Mouse (Mus musculus) neural tube, embryonic 13.5 days (tissue): ENCODE measurements around the gene Gstp3. TPM values are rescaled to one million over a fixed set of nuclear protein-coding genes. Genes with fewer than 3 reads are reported as not detected.

ENCODE experiments used
- ATAC-seq: fragments of 200-750 bp; cut with Nextera tagmentation; 2 replicates; pipeline ENCODE4 v1.8.0; 2017; ENCODE audit warnings: low read depth, mild to moderate bottlenecking, moderate TSS enrichment, moderate library complexity
- H3K27ac ChIP-seq: fragments of 300-500 bp; sonication (generic); replicated peaks from 2 replicates; pipeline ENCODE4 v1.5.1; 2015; ENCODE audit warnings: moderate library complexity, mild to moderate bottlenecking, inconsistent platforms
- H3K27me3 ChIP-seq: fragments of 300-500 bp; sonication (generic); 2 replicates; pipeline ENCODE4 v1.6.1; 2015; ENCODE audit warnings: mild to moderate bottlenecking, inconsistent platforms
- H3K36me3 ChIP-seq: fragments of 300-500 bp; sonication (generic); 2 replicates; pipeline ENCODE4 v1.6.1; 2015; ENCODE audit warnings: mild to moderate bottlenecking, inconsistent platforms
- H3K4me1 ChIP-seq: fragments of 300-500 bp; sonication (generic); replicated peaks from 2 replicates; pipeline ENCODE4 v1.6.1; 2015; ENCODE audit warnings: inconsistent platforms
- H3K4me2 ChIP-seq: fragments of 300-500 bp; sonication (generic); 2 replicates; pipeline ENCODE4 v1.6.1; 2015; ENCODE audit warnings: inconsistent platforms, mild to moderate bottlenecking, moderate library complexity
- H3K4me3 ChIP-seq: fragments of 300-500 bp; sonication (generic); 2 replicates; pipeline ENCODE4 v1.5.1; 2015; ENCODE audit warnings: mild to moderate bottlenecking, inconsistent platforms
- H3K9ac ChIP-seq: fragments of 300-500 bp; sonication (generic); 2 replicates; pipeline ENCODE4 v1.6.1; 2015; ENCODE audit warnings: moderate library complexity, mild to moderate bottlenecking, inconsistent platforms
- H3K9me3 ChIP-seq: fragments of 300-500 bp; sonication (generic); 2 replicates; pipeline ENCODE4 v1.6.1; 2016; ENCODE audit warnings: inconsistent platforms
- WGBS: fragments of 180-500 bp; shearing (Covaris S2); methylation state at CpG from one replicate; pipeline ENCODE4 v1.1.7; 2015; 5-methylcytosine and 5-hydroxymethylcytosine counted together
- polyA plus RNA-seq: library from polyadenylated mRNA; unstranded; fragments of >200 nt; fragmentation: Nextera tagmentation; extraction: Ambion mirVana; gene quantifications from 2 replicates; pipeline ENCODE4 v1.2.1, GENCODE M21; 2015

Gene Gstp3
- polyA plus RNA-seq, 1 experiment from 2014 or later, result not detected

- no peaks in the 10 kb centered on the region for H3K36me3 ChIP-seq
- 54% methylated on average over 5 of the region's 5 CpGs for WGBS
- no peak overlapping the region for H3K4me3 ChIP-seq
- no peak overlapping the region for H3K9ac ChIP-seq
- H3K9me3 ChIP-seq, result no peaks in the 10 kb centered on the region
- no peak overlapping the region for H3K4me2 ChIP-seq
- ATAC-seq, result no peak
- no peak overlapping the region for H3K27ac ChIP-seq
- no peaks in the 10 kb centered on the region; the same call in none of the 2 replicates for H3K27me3 ChIP-seq
- H3K4me1 ChIP-seq, result no peaks in the 10 kb centered on the region
Observed at GRCm38 (mm10) chr19:4088146-4088545, 28.8 kb upstream of the Gstp3 start.

- H3K4me1 ChIP-seq, result no peaks in the 10 kb centered on the region
- no peaks in the 10 kb centered on the region for H3K9me3 ChIP-seq
- WGBS, result 86% methylated on average over 5 of the region's 5 CpGs
- no peak overlapping the region for H3K4me3 ChIP-seq
- no peak overlapping the region for H3K4me2 ChIP-seq
- H3K36me3 ChIP-seq, result no peaks in the 10 kb centered on the region
- no peak for ATAC-seq
- no peaks in the 10 kb centered on the region; the same call in none of the 2 replicates for H3K27me3 ChIP-seq
- H3K27ac ChIP-seq, result no peak overlapping the region
- no peak overlapping the region for H3K9ac ChIP-seq
Observed at GRCm38 (mm10) chr19:4087090-4087489, 27.7 kb upstream of the Gstp3 start.

GRCm38 (mm10) chr19:4086156-4086555, 26.8 kb upstream of the Gstp3 start:
- no peaks in the 10 kb centered on the region for H3K4me1 ChIP-seq
- H3K4me3 ChIP-seq, result no peak overlapping the region
- H3K4me2 ChIP-seq, result no peak overlapping the region
- no peak overlapping the region for H3K27ac ChIP-seq
- no peak for ATAC-seq
- no peak overlapping the region for H3K9ac ChIP-seq
- H3K9me3 ChIP-seq, result no peaks in the 10 kb centered on the region
- WGBS, result 90% methylated on average over 15 of the region's 15 CpGs
- H3K27me3 ChIP-seq, result no peaks in the 10 kb centered on the region; the same call in none of the 2 replicates
- H3K36me3 ChIP-seq, result no peaks in the 10 kb centered on the region

- 75% methylated on average over 1 of the region's 1 CpGs for WGBS
- no peak for ATAC-seq
- no peaks in the 10 kb centered on the region for H3K36me3 ChIP-seq
- H3K4me2 ChIP-seq, result no peak overlapping the region
- no peaks in the 10 kb centered on the region; the same call in none of the 2 replicates for H3K27me3 ChIP-seq
- no peaks in the 10 kb centered on the region for H3K9me3 ChIP-seq
- H3K4me3 ChIP-seq, result no peak overlapping the region
- H3K27ac ChIP-seq, result no peak overlapping the region
- H3K9ac ChIP-seq, result no peak overlapping the region
- H3K4me1 ChIP-seq, result no peaks in the 10 kb centered on the region
Observed at GRCm38 (mm10) chr19:4084984-4085383, 25.6 kb upstream of the Gstp3 start.

DNA sequence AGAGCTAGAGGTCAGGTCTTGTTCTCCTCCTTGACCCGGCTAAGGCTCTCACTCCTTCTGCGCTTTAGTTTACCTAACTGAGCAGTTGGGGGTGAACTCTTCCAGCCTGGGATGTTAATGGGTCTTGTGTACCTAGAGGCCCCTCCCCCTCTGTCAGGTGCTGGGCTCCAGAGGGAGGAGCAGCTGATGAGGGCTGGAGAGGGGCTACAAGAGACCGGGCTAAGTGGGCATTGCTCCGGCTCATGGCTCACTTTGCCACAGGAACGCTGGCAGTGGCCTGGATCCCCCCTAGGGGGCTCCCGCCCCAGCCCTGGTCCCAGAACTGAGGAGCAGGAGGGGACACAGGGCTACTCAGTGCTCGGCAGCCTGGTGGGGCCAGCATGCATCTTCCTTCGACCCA, 24.5 kb upstream of the Gstp3 start:
- no peaks in the 10 kb centered on the region for H3K36me3 ChIP-seq
- no peaks in the 10 kb centered on the region for H3K9me3 ChIP-seq
- ATAC-seq, result no peak
- no peaks in the 10 kb centered on the region; the same call in none of the 2 replicates for H3K27me3 ChIP-seq
- H3K4me3 ChIP-seq, result no peak overlapping the region
- H3K9ac ChIP-seq, result no peak overlapping the region
- no peak overlapping the region for H3K27ac ChIP-seq
- WGBS, result 34% methylated on average over 8 of the region's 8 CpGs
- H3K4me1 ChIP-seq, result no peaks in the 10 kb centered on the region
- no peak overlapping the region for H3K4me2 ChIP-seq

- Histone ChIP-seq H3K27me3 (no peaks in the 10 kb centered on the region; the same call in none of the 2 replicates), H3K9me3 (no peaks in the 10 kb centered on the region), H3K9ac (no peak overlapping the region), H3K4me1 (no peaks in the 10 kb centered on the region), H3K4me2 (no peak overlapping the region), H3K4me3 (no peak overlapping the region), H3K36me3 (no peaks in the 10 kb centered on the region), H3K27ac (no peak overlapping the region)
- WGBS, result 85% methylated on average over 7 of the region's 7 CpGs
- ATAC-seq, result no peak
Observed at GRCm38 (mm10) chr19:4083316-4083715, 23.9 kb upstream of the Gstp3 start.

DNA sequence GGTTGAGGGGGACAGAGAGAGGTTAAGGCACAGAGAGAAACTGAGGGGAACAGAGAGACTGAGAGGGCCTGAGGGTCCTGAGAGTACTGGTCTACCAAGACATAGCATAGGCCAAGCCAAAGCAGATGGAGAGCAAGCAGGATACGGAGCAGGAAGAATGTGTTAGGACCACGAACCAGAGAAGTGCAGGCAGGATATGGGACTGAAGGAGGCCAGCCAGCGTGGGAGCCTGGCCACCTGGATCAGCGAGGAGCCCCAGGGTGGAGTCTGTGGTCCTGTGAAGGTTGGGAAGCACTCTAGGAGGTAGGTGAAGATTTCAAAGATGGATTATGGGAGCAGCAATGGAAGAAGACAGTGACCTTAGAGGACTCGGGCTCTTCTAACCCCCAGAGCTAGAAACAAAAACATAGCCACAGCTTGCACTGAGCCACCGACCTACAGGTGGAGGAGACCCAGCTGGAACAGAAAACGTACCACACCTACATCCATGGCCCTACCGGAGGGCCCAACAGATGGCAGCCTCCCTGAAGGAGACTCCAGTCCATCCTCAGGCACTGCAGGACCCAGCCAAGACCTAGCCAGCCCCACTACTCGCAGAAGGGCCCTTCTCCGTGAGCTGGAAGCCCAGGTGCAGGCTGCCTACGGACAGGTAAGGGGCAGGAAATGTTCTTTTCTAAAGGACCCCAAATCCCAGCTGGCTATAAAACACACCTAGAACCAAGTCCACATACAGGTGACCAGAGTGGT, 23.0 kb upstream of the Gstp3 start:
- no peak overlapping the region for H3K4me2 ChIP-seq
- 81% methylated on average over 11 of the region's 11 CpGs for WGBS
- no peak for ATAC-seq
- H3K36me3 ChIP-seq, result no peaks in the 10 kb centered on the region
- H3K4me1 ChIP-seq, result no peaks in the 10 kb centered on the region
- H3K27me3 ChIP-seq, result no peaks in the 10 kb centered on the region; the same call in none of the 2 replicates
- no peaks in the 10 kb centered on the region for H3K9me3 ChIP-seq
- no peak overlapping the region for H3K4me3 ChIP-seq
- H3K27ac ChIP-seq, result no peak overlapping the region
- no peak overlapping the region for H3K9ac ChIP-seq

- Histone ChIP-seq H3K27ac (no peak within 1 kb of the TSS), H3K27me3 (no peaks in the 10 kb centered on the region; the same call in 1 of the 2 replicates), H3K4me3 (no peak within 1 kb of the TSS), H3K9ac (no peak within 1 kb of the TSS), H3K9me3 (no peaks in the 10 kb centered on the region), H3K4me1 (no peaks in the 10 kb centered on the region), H3K36me3 (no peaks in the 10 kb centered on the region), H3K4me2 (no peak within 1 kb of the TSS)
- WGBS, result 53% methylated on average over 3 of the region's 3 CpGs
- no peak for ATAC-seq
Observed at GRCm38 (mm10) chr19:4081394-4081793, 22.0 kb upstream of the Gstp3 start, which contains the start of gene Cabp2. TSS of gene Cabp2 (plus strand) at chr19:4081578.

DNA sequence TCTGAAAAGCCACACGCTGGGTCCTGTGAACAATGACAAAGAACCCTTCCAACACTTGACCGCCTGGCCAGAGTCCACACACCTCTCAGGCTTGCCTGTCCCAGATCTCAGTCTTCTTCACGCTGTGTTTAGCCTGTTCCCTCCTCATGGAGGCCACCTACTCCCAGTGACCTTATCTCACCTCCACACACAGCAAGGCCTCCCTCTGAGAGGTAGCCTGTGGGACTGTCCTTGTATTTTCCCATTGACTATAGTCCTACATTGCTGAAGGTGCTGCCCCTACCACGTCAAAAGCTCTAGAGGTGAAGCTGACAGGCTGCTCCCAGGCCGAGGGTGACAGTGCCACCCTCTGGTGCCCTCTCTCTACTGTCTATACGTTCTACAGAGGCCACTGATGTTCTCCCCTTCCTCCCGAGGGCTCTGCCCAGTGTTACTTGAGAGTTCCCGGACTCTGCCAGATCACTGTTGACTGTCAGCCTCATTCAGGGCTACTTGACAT, 21.2 kb upstream of the Gstp3 start:
- H3K4me3 ChIP-seq, result no peak overlapping the region
- no peak for ATAC-seq
- H3K27me3 ChIP-seq, result no peaks in the 10 kb centered on the region; the same call in 1 of the 2 replicates
- H3K27ac ChIP-seq, result no peak overlapping the region
- no peak overlapping the region for H3K4me2 ChIP-seq
- WGBS, result 68% methylated on average over 8 of the region's 8 CpGs
- H3K9me3 ChIP-seq, result no peaks in the 10 kb centered on the region
- H3K4me1 ChIP-seq, result no peaks in the 10 kb centered on the region
- H3K9ac ChIP-seq, result no peak overlapping the region
- H3K36me3 ChIP-seq, result no peaks in the 10 kb centered on the region

GRCm38 (mm10) chr19:4079594-4079993, 20.2 kb upstream of the Gstp3 start:
- Histone ChIP-seq H3K27ac (no peak overlapping the region), H3K4me3 (no peak overlapping the region), H3K4me1 (no peaks in the 10 kb centered on the region), H3K9ac (no peak overlapping the region), H3K27me3 (no peaks in the 10 kb centered on the region), H3K36me3 (no peaks in the 10 kb centered on the region), H3K4me2 (no peak overlapping the region), H3K9me3 (no peaks in the 10 kb centered on the region)
- 89% methylated on average over 1 of the region's 1 CpGs for WGBS
- no peak for ATAC-seq

DNA sequence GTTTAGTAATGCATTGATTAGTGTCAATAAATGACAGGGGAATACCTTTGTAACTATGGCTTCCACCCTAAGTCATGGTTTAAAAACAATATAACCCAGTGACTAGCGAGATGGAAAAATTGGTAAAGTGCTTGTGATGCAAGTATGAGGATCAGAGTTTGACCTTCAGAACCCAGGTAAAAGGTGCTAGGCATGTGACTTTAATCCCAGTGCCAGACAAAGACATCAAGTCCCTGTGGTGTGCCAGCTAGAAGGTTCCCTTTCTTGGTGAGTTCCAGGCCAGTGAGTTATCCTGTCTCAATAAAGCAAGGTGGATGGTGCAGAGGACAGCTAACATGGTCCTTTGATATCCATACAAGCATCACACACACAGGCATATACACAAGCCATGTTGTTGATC, 16.2 kb upstream of the Gstp3 start:
- ATAC-seq, result no peak
- Histone ChIP-seq H3K4me2 (no peak overlapping the region), H3K4me3 (no peak overlapping the region), H3K9me3 (no peaks in the 10 kb centered on the region), H3K9ac (no peak overlapping the region), H3K36me3 (no peaks in the 10 kb centered on the region), H3K27ac (no peak overlapping the region), H3K4me1 (no peaks in the 10 kb centered on the region), H3K27me3 (no peaks in the 10 kb centered on the region)
- WGBS, result 95% methylated on average over 1 of the region's 1 CpGs

DNA sequence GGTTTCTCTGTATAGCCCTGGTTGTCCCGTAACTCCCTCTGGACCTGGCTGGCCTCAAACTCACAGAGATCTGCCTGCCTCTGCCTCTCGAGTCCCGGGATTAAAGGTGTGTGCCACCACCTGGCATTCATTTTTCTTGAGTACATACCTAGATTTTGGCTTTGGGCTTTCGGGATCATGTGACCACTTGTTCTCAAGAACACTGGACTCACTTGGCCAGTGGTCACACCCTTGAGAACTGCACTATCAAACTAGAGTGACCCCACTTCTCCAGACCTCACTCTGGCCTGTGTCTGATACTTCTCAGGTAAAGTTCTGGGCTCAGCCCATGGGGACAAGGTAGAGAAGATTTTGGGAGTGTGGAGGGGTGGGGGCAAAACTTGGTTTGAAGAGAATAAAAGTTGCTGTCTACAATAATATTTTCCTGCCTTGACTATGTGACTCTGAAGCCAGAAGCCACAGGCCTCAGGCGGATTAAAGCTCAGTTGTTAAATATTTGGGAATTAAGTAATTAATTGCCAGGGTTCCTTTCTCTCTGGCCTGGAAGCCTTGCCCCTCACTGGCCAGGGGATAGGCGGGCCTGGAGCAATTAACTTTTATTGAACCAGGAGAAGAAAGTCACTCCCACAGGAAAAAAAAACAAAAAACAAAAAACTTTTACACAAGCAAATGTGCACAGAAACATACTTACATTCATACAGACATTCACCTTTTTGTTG, 13.5 kb upstream of the Gstp3 start:
- Histone ChIP-seq H3K4me1 (no peaks in the 10 kb centered on the region), H3K4me3 (no peak overlapping the region), H3K36me3 (no peaks in the 10 kb centered on the region), H3K4me2 (no peak overlapping the region), H3K9ac (no peak overlapping the region), H3K27ac (no peak overlapping the region), H3K27me3 (no peaks in the 10 kb centered on the region), H3K9me3 (no peaks in the 10 kb centered on the region)
- ATAC-seq, result no peak
- 70% methylated on average over 6 of the region's 6 CpGs for WGBS
